Mouse (Mus musculus) heart, embryonic 14.5 days (tissue): ENCODE results near the gene Dcaf4. TPM values are rescaled to one million over a fixed set of nuclear protein-coding genes. Genes with fewer than 3 reads are reported as not detected.

Source experiments
- ATAC-seq: fragments of 200-750 bp; cut with Nextera tagmentation; 2 replicates; pipeline ENCODE4 v1.8.0; 2017; ENCODE audit warnings: low read depth, moderate TSS enrichment; ENCODE audit not compliant: insufficient number of reproducible peaks, insufficient read depth, low FRiP score
- H3K27ac ChIP-seq, 2 experiments: fragments of 200-500 bp in 1 of 2; fragments of 300-500 bp in 1 of 2; sonication (generic) in 1 of 2; replicated peaks in 1 of 2; 2 replicates each; pipeline ENCODE4 v1.5.1; 2012 to 2014; ENCODE audit warnings: low read depth in 2 of 2, low read length in 2 of 2, control low read depth in 1 of 2, mild to moderate bottlenecking in 1 of 2, mixed read lengths in 1 of 2; ENCODE audit not compliant: control insufficient read depth in 1 of 2, insufficient read depth in 1 of 2
- H3K27me3 ChIP-seq: fragments of 300-500 bp; sonication (generic); 2 replicates; pipeline ENCODE4 v1.6.1; 2014; ENCODE audit warnings: mild to moderate bottlenecking, low read length, control low read depth; ENCODE audit not compliant: control insufficient read depth, insufficient read depth
- H3K36me3 ChIP-seq: fragments of 300-500 bp; sonication (generic); 2 replicates; pipeline ENCODE4 v1.6.1; 2014; ENCODE audit warnings: mild to moderate bottlenecking, control low read depth, low read length, mixed read lengths; ENCODE audit not compliant: control insufficient read depth, insufficient read depth
- H3K4me1 ChIP-seq, 2 experiments: fragments of 200-500 bp in 1 of 2; fragments of 300-500 bp in 1 of 2; sonication (generic) in 1 of 2; 2 replicates each; pipeline ENCODE4 v1.6.1; 2012 to 2014; ENCODE audit warnings: low read length in 2 of 2, control low read depth in 1 of 2, mixed read lengths in 1 of 2; ENCODE audit not compliant: control insufficient read depth in 2 of 2, insufficient read depth in 2 of 2
- H3K4me2 ChIP-seq: fragments of 300-500 bp; sonication (generic); 2 replicates; pipeline ENCODE4 v1.6.1; 2014; ENCODE audit warnings: mild to moderate bottlenecking, low read length
- H3K4me3 ChIP-seq, 2 experiments: fragments of 200-500 bp in 1 of 2; fragments of 300-500 bp in 1 of 2; sonication (generic) in 1 of 2; 2 replicates each; pipeline ENCODE4 v1.5.1; 2012 to 2014; ENCODE audit warnings: low read length in 2 of 2, mild to moderate bottlenecking in 2 of 2, control low read depth in 1 of 2, low read depth in 1 of 2, moderate library complexity in 1 of 2; ENCODE audit not compliant: control insufficient read depth in 1 of 2, insufficient read depth in 1 of 2
- H3K9ac ChIP-seq: fragments of 300-500 bp; sonication (generic); 2 replicates; pipeline ENCODE4 v1.6.1; 2014; ENCODE audit warnings: mild to moderate bottlenecking, low read length
- H3K9me3 ChIP-seq: fragments of 300-500 bp; sonication (generic); 2 replicates; pipeline ENCODE4 v1.6.1; 2016; ENCODE audit warnings: low read length, control low read depth; ENCODE audit not compliant: control insufficient read depth
- WGBS: fragments of 180-500 bp; shearing (Covaris S2); extraction: QIAGEN DNeasy Blood & Tissue Kit; methylation state at CpG from one replicate; pipeline ENCODE4 v1.1.7; 2014; 5-methylcytosine and 5-hydroxymethylcytosine counted together
- polyA plus RNA-seq: library from polyadenylated mRNA; unstranded; fragments of >200 nt; fragmentation: Nextera tagmentation; extraction: Ambion mirVana; gene quantifications from 2 replicates; pipeline ENCODE4 v1.2.1, GENCODE M21; 2014

The Dcaf4 gene
- polyA plus RNA-seq, 1 experiment from 2014 or later = 27.5 TPM

DNA sequence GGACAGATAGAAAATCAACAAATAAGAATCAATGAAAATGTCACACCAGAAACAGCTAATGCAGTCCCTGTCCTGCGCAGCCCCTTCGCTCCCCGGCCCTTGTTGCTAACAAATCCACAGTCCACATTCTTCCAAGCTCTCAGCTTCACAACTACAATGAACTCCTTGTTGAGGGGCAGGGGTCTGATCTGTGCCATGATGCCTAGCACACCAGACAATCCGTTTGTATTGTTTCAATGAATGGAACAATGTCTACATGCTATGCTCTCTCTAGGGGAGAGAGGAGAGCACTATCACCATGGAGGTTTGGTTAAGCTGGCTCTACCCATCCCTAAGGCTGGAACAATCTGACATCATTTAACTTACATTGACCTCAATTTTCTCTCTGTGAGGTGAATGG is 62.5 kb downstream of the Dcaf4 start:
- Histone ChIP-seq H3K27me3 (no peaks in the 10 kb centered on the region), H3K9ac (no peak overlapping the region), H3K27ac (no peak overlapping the region), H3K4me2 (no peak overlapping the region), H3K36me3 (peaks cover 36% of the 10 kb centered on the region), H3K9me3 (no peaks in the 10 kb centered on the region), H3K4me3 (no peak overlapping the region), H3K4me1 (peaks cover 12 to 27% of the 10 kb centered on the region in 2 experiments)
- no peak for ATAC-seq
- 93% methylated on average over 4 of the region's 4 CpGs for WGBS

DNA sequence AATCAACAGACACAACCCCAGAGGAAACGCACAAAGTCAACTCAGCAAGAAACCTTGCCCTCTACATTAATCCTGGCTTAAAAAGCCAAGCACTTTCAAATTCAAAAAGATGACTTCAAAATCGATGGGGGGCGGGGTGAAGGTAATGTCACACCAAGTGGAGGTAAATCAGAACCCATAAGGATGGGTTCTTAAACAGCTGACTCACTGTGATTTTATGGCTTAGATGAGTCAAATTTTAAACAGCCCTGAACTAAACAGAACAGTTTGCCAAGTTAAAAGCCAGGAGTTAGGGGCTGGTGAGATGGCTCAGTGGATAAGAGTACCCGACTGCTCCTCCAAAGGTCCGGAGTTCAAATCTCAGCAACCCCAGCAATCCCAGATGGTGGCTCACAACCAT is 66.4 kb downstream of the Dcaf4 start:
- no peak overlapping the region for H3K27ac ChIP-seq
- H3K36me3 ChIP-seq = peaks cover 67% of the 10 kb centered on the region
- H3K27me3 ChIP-seq = no peaks in the 10 kb centered on the region
- no peaks in the 10 kb centered on the region for H3K4me1 ChIP-seq
- no peak overlapping the region for H3K4me2 ChIP-seq
- no peak overlapping the region for H3K9ac ChIP-seq
- ATAC-seq = no peak
- H3K4me3 ChIP-seq = no peak overlapping the region
- no peaks in the 10 kb centered on the region for H3K9me3 ChIP-seq
- 90% methylated on average over 5 of the region's 5 CpGs for WGBS

Other genes with a start within 250 kb of the Dcaf4 start
- 23.2 and 25.1 TPM in 2 replicates for gene Dpf3, start 32.8 kb upstream of the Dcaf4 start, polyA plus RNA-seq
- 13.9 and 16.6 TPM in 2 replicates for gene Zfyve1, start 76.8 kb downstream of the Dcaf4 start, polyA plus RNA-seq
- gene Rbm25, start 110.8 kb downstream of the Dcaf4 start, polyA plus RNA-seq = 140 and 157 TPM in 2 replicates
- gene Psen1, start 167.7 kb downstream of the Dcaf4 start, polyA plus RNA-seq = 48.9 and 50.8 TPM in 2 replicates
- 0.20 and 0.22 TPM in 2 replicates for gene Papln, start 243.2 kb downstream of the Dcaf4 start, polyA plus RNA-seq